Mouse (Mus musculus) small intestine, adult 2 months (tissue): ENCODE results near the gene Asic5. TPM values are rescaled to one million over a fixed set of nuclear protein-coding genes. Genes with fewer than 3 reads are reported as not detected.

Experiments used
- H3K27ac ChIP-seq: fragments of 200-500 bp; 2 replicates; pipeline ENCODE4 v1.5.1; 2012; ENCODE audit warnings: low read depth, low read length, control low read depth, inconsistent platforms; ENCODE audit not compliant: insufficient read depth
- H3K27me3 ChIP-seq: fragments of 200-500 bp; 2 replicates; pipeline ENCODE4 v1.6.1; 2012; ENCODE audit warnings: mild to moderate bottlenecking, moderate library complexity, low read length, inconsistent platforms; ENCODE audit not compliant: control insufficient read depth, insufficient read depth
- H3K36me3 ChIP-seq: fragments of 200-500 bp; 2 replicates; pipeline ENCODE4 v1.6.1; 2012; ENCODE audit warnings: mild to moderate bottlenecking, low read length, control low read depth, inconsistent platforms; ENCODE audit not compliant: control insufficient read depth, insufficient read depth
- H3K4me1 ChIP-seq: fragments of 200-500 bp; 2 replicates; pipeline ENCODE4 v1.6.1; 2012; ENCODE audit warnings: low read length, inconsistent platforms, mixed read lengths; ENCODE audit not compliant: control insufficient read depth, insufficient read depth, insufficient read length
- H3K4me3 ChIP-seq: fragments of 200-500 bp; 2 replicates; pipeline ENCODE4 v1.5.1; 2012; ENCODE audit warnings: low read depth, mild to moderate bottlenecking, control low read depth, inconsistent platforms, low read length, moderate library complexity
- CTCF ChIP-seq: fragments of 200-500 bp; IDR thresholded peaks from 2 replicates; pipeline ENCODE4 v1.5.1; 2012; ENCODE audit warnings: low read depth, mild to moderate bottlenecking, control low read depth, inconsistent platforms, low read length, moderate library complexity, mixed read lengths; ENCODE audit not compliant: insufficient replicate concordance, insufficient read length; ENCODE audit errors: extremely low read depth
- POLR2A ChIP-seq: fragments of 200-500 bp; IDR thresholded peaks from 2 replicates; pipeline ENCODE4 v1.6.1; 2012; ENCODE audit warnings: low read depth, mild to moderate bottlenecking, control low read depth, inconsistent platforms, low read length, moderate library complexity
- WGBS: fragments of 180-500 bp; shearing (Covaris S2); methylation state at CpG from one replicate; pipeline ENCODE4 v1.1.7; 2018; 5-methylcytosine and 5-hydroxymethylcytosine counted together
- polyA plus RNA-seq: library from polyadenylated mRNA; depleted of rRNA; stranded (reverse); fragments of >200 nt; gene quantifications from 2 replicates; pipeline ENCODE4 v1.2.3, GENCODE M21; 2012

The Asic5 gene
- polyA plus RNA-seq, 1 experiment = 0.32 TPM

DNA sequence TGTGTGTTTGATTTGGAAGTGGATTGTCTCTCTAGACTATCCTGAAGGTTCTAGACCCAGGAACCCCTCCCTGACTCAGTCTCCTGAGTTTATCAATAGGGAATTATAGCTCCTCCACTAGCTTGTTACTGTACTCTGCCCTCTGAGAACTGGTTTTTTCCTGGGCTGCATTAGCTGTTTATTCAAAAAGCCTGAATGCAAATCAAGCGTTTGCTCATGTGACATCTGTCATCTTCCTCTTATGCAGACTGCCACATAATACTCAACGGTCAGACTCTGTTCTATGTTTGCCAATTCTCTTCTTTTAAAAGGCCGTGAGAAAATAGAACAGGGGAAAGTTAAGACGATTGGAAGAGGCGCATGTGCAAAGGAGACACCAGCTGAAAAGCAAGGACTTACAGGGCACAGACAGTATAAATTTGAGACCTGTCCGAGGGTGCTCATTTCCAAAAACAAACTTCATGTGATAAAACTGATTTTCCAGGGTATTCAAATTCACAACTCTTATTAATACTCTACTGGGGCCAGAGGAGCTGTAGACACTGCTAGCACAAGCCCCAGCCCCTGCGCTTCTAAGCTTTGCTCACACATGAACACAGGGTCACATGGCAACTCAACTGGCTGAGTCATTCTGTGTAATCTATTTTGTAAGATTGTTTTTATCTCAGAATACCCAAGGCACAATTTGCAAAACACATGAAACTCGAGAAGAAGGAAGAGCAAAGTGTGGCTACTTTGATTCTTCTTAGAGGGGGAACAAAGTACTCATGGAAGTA lies 1.2 kb downstream of the Asic5 start:
- no peak for TF ChIP-seq CTCF
- Histone ChIP-seq H3K36me3 (no peaks in the 10 kb centered on the region), H3K27ac (no peak overlapping the region), H3K4me3 (no peak overlapping the region), H3K27me3 (no peaks in the 10 kb centered on the region), H3K4me1 (no peaks in the 10 kb centered on the region)
- WGBS = 61% methylated on average over 8 of the region's 8 CpGs

DNA sequence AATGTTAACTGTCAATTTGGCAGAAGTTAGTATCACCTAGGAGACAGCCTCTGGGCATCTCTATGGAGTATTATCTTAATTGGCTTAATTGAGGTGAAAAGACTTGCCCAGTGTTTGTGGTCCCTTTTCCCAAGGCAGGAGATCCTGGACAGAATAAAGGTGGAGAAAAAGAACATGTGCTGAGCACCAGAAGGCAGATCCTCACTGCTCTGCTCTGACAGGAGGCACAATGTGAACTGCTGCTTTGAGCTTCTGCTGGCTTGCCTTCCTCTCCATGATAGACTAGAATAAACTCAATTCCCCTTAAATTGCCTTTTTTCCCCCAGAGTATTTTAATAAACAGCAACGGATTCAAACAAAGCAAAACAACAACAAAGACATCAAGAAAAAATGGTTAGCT lies 3.0 kb downstream of the Asic5 start:
- TF ChIP-seq POLR2A = no peak
- TF ChIP-seq CTCF = no peak
- no peak overlapping the region for H3K27ac ChIP-seq
- no peaks in the 10 kb centered on the region for H3K4me1 ChIP-seq
- H3K36me3 ChIP-seq = no peaks in the 10 kb centered on the region
- H3K27me3 ChIP-seq = no peaks in the 10 kb centered on the region
- WGBS = 43% methylated on average over 1 of the region's 1 CpGs
- no peak overlapping the region for H3K4me3 ChIP-seq

DNA sequence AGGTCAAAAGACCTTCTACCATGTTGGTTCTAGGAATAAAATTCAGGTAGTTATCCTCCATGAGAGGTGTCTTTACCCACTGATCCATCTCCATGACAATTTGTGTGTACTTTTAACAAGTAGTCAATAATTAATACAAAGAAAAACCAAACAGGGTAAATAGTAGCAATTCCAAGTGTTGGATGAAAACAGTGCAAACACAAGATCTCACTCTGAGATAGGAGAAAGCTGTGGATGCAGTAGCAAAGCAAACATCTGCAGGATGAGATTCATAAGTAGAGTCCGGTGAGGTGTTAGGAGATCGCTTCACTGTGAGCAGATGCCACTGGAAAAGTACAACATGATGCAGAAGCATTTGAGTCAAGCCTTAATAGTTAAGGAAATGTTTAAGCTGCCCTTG lies 4.0 kb downstream of the Asic5 start:
- 61% methylated on average over 2 of the region's 2 CpGs for WGBS
- TF ChIP-seq CTCF (no peak), POLR2A (no peak)
- H3K36me3 ChIP-seq = no peaks in the 10 kb centered on the region

DNA sequence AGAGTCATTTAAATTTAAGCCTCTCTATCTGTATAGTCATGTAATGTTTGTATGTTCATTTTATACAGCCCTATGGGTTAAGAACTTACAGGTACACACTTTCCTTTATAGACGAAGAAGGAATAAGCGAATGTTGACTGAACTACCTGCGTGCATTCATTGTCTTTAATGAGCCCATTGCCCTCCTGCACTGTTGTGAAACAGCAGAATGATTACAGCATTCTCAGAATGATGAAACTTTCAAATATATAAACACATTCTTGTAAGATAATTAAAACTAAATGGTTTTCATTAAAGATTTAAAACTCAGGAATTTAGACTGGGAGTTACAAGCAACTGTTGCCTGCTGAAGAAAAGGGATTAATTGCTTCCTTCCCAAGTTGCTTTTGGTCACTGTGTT lies 5.5 kb downstream of the Asic5 start:
- Histone ChIP-seq H3K27ac (no peak overlapping the region), H3K4me3 (no peak overlapping the region), H3K4me1 (no peaks in the 10 kb centered on the region), H3K36me3 (no peaks in the 10 kb centered on the region), H3K27me3 (no peaks in the 10 kb centered on the region)
- WGBS = 91% methylated on average over 3 of the region's 3 CpGs
- no peak for TF ChIP-seq CTCF
- TF ChIP-seq POLR2A = no peak

More for the DNA sequence above, 4.0 kb downstream of the Asic5 start:
- H3K4me1 ChIP-seq = no peaks in the 10 kb centered on the region
- no peak overlapping the region for H3K4me3 ChIP-seq
- no peak overlapping the region for H3K27ac ChIP-seq
- H3K27me3 ChIP-seq = no peaks in the 10 kb centered on the region

DNA sequence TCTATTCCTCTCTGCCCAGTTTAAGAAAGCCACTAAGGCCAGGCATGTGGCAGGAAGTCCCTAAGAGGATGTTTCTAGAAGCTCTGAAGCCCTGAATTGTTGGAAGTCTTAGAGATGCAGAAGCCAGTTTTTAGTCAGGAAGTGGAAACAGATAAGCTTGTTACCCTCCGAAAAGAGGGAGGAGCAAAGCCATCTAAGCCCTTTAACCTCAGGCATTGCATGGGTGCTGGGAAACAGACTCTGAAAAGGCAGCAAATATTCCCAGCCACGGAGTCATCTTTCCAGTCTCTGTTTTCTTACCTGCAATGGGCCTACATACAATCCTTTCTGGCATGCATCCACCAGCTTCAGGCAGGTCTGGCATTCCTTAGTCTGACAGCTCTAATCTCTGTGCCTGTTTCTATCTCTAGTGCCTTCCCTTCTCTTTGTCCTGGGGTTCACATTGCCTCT lies 7.6 kb downstream of the Asic5 start:
- H3K36me3 ChIP-seq = no peaks in the 10 kb centered on the region
- H3K27ac ChIP-seq = no peak overlapping the region
- TF ChIP-seq CTCF (no peak), POLR2A (no peak)
- WGBS = 27% methylated on average over 2 of the region's 2 CpGs
- H3K27me3 ChIP-seq = no peaks in the 10 kb centered on the region
- H3K4me1 ChIP-seq = no peaks in the 10 kb centered on the region
- no peak overlapping the region for H3K4me3 ChIP-seq

DNA sequence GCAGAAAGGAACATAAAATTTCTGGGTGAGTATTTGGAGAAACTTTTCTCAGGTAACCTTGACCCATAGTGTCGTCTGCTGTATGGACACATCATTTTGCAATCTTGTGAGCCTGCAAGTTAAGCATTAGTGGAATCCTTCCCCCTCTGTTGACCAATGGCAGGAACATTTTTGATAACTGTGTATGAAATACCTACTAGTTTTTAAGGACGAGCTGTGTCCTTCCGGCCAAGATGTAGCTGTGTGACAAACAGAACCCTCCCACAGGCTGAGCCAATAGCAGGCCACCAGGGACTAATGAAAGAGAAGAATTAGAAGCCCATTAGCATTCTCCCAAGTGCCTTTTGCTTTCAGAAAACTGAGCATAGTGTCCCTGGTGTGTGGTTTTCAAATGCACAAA lies 8.4 kb downstream of the Asic5 start:
- TF ChIP-seq POLR2A = no peak
- TF ChIP-seq CTCF = no peak
- Histone ChIP-seq H3K36me3 (no peaks in the 10 kb centered on the region), H3K27ac (no peak overlapping the region), H3K4me1 (no peaks in the 10 kb centered on the region), H3K27me3 (no peaks in the 10 kb centered on the region), H3K4me3 (no peak overlapping the region)
- WGBS = 62% methylated on average over 3 of the region's 3 CpGs

DNA sequence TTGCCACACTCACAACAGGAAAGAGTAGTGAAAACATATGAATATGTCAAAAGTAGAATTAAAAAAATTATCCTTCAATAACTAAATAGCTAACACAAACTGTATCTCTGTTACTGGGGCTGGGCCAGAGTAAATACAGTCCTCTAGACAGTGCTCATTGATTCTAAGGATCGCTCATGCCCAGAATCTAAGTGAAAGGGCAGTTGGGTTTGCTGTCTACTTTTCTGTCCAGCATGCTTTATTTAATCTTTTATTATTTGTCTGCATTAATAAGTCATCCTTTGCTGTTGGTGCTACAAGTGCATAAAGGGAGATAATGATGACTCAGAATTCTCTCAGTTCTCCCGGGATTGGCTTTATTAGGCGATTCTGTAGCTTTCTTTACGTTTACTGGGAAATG lies 13.3 kb downstream of the Asic5 start:
- no peaks in the 10 kb centered on the region for H3K27me3 ChIP-seq
- H3K27ac ChIP-seq = no peak overlapping the region
- WGBS = 23% methylated on average over 4 of the region's 4 CpGs
- no peaks in the 10 kb centered on the region for H3K4me1 ChIP-seq
- no peak overlapping the region for H3K4me3 ChIP-seq
- no peaks in the 10 kb centered on the region for H3K36me3 ChIP-seq
- TF ChIP-seq CTCF = no peak
- no peak for TF ChIP-seq POLR2A
